Comparison of ENCODE assay signal across 30 mouse cellular contexts in the genomic region with DNA sequence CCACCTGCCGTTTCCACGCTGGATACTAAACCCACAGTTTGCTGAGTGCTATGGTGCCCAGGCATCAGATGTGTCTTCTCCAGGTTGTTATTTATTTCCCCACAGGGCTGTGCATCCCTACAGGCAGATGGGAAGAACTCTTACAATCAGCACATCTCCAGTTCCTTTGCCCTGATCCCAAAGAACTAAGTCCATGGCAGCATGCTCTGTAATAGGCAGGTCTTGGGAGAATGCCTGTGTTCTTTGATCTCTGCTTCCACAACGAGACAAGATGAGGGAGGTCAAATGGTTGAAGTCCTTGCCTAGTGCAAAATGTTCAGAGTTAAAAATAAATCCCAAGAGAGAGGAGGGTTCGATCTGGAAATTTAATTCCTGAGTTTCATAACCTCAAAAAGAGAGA. TPM values are rescaled to one million over a fixed set of nuclear protein-coding genes. Genes with fewer than 3 reads are reported as not detected.
DNase-seq lines count a peak whose midpoint lies in the region; ATAC-seq and TF ChIP-seq lines count a peak whose summit lies in the region.
"Had no signal": no experiment of that assay in that cellular context is flagged by ENCODE, and none has a peak within 500 bp of the region (broad histone marks: within the 10 kb centered on the region; RNA-seq: fewer than 3 reads in every experiment).

No protein-coding gene starts in this region.

- H3K4me1 ChIP-seq in kidney, embryonic 15.5 days: no peaks in the 10 kb centered on the region
- no peaks in the 10 kb centered on the region for H3K4me1 ChIP-seq in kidney, postnatal 0 days (replicated peaks; ENCODE audit: insufficient read depth, low read length)
- peaks cover 8% of the 10 kb centered on the region; the same call in 1 of the 2 replicates for H3K4me1 ChIP-seq in small intestine, adult 2 months (ENCODE audit: control insufficient read depth, insufficient read depth, insufficient read length, low read length)
- H3K4me1 ChIP-seq: embryonic facial prominence, embryonic 12.5 days; limb, embryonic 15.5 days; megakaryocyte, embryonic 14.5 days; midbrain, embryonic 12.5 days; neural tube, embryonic 13.5 days had no signal

- no peak for TF ChIP-seq POLR2A in small intestine, adult 2 months (IDR thresholded peaks at IDR 0.05; ENCODE audit: low read depth, low read length)

- H3K9ac ChIP-seq in kidney, embryonic 15.5 days: no peak overlapping the region
- H3K9ac ChIP-seq in kidney, postnatal 0 days (ENCODE audit: low read depth, low read length): no peak overlapping the region
- H3K9ac ChIP-seq: embryonic facial prominence, embryonic 12.5 days; hindbrain, embryonic 14.5 days; limb, embryonic 15.5 days; midbrain, embryonic 12.5 days; neural tube, embryonic 13.5 days had no signal

- no peak overlapping the region for H3K27ac ChIP-seq in kidney, embryonic 15.5 days
- no peak overlapping the region for H3K27ac ChIP-seq in kidney, postnatal 0 days
- peak overlapping the region; percentile 49; the same call in 1 of the 2 replicates for H3K27ac ChIP-seq in small intestine, adult 2 months (ENCODE audit: insufficient read depth, low read depth, low read length)
- H3K27ac ChIP-seq: embryonic facial prominence, embryonic 12.5 days; hindbrain, embryonic 14.5 days; limb, embryonic 10.5 days; limb, embryonic 15.5 days; midbrain, embryonic 12.5 days; neural tube, embryonic 13.5 days had no signal

- no peak overlapping the region for H3K4me2 ChIP-seq in kidney, embryonic 15.5 days
- H3K4me2 ChIP-seq in kidney, postnatal 0 days (ENCODE audit: low read length): no peak overlapping the region
- H3K4me2 ChIP-seq: embryonic facial prominence, embryonic 12.5 days; heart, embryonic 11.5 days; hindbrain, embryonic 14.5 days; limb, embryonic 15.5 days; midbrain, embryonic 12.5 days; neural tube, embryonic 13.5 days had no signal

- no peak for TF ChIP-seq CTCF in kidney, postnatal 0 days (IDR thresholded peaks at IDR 0.05; ENCODE audit: low read depth)
- no peak for TF ChIP-seq CTCF in small intestine, adult 2 months (IDR thresholded peaks at IDR 0.05; ENCODE audit: extremely low read depth, insufficient read length, insufficient replicate concordance, low read depth, low read length)

- no peaks in the 10 kb centered on the region for H3K9me3 ChIP-seq in kidney, embryonic 15.5 days (replicated peaks)
- no peaks in the 10 kb centered on the region for H3K9me3 ChIP-seq in kidney, postnatal 0 days (replicated peaks; ENCODE audit: low read length)
- H3K9me3 ChIP-seq: embryonic facial prominence, embryonic 12.5 days; limb, embryonic 10.5 days; limb, embryonic 15.5 days; megakaryocyte, embryonic 14.5 days; midbrain, embryonic 12.5 days; neural tube, embryonic 13.5 days had no signal

- peak; percentile 42 for DNase-seq in kidney, adult 18-20 months
- DNase-seq in kidney, adult 9 months: peak; percentile 91
- DNase-seq in kidney, postnatal 0 days (ENCODE audit: low spot score): no peak
- DNase-seq: B cell, adult 2 months; cerebellum, adult 9-11 months; embryo, embryonic 11 days; gastrocnemius, postnatal 14 days; lung, postnatal 36 days; right cerebral cortex, postnatal 4 days; thymus, adult 2 months; thymus, postnatal 36 days had no signal

- no peak overlapping the region for H3K4me3 ChIP-seq in kidney, embryonic 15.5 days (replicated peaks)
- H3K4me3 ChIP-seq in kidney, postnatal 0 days (replicated peaks; ENCODE audit: low read depth, low read length): no peak overlapping the region
- H3K4me3 ChIP-seq in small intestine, adult 2 months (ENCODE audit: low read depth, low read length): no peak overlapping the region
- H3K4me3 ChIP-seq: embryonic facial prominence, embryonic 12.5 days; limb, embryonic 10.5 days; limb, embryonic 15.5 days; megakaryocyte, embryonic 14.5 days; midbrain, embryonic 12.5 days; myocyte; neural tube, embryonic 13.5 days had no signal

- H3K27me3 ChIP-seq in kidney, embryonic 15.5 days: no peaks in the 10 kb centered on the region
- no peaks in the 10 kb centered on the region for H3K27me3 ChIP-seq in kidney, postnatal 0 days (ENCODE audit: insufficient read depth, low read length)
- H3K27me3 ChIP-seq in small intestine, adult 2 months (ENCODE audit: control insufficient read depth, insufficient read depth, low read length): no peaks in the 10 kb centered on the region
- H3K27me3 ChIP-seq: embryonic facial prominence, embryonic 12.5 days; limb, embryonic 15.5 days; megakaryocyte, embryonic 14.5 days; midbrain, embryonic 12.5 days; neural tube, embryonic 13.5 days had no signal

- no peak for ATAC-seq in kidney, embryonic 15.5 days (replicated peaks; ENCODE audit: low FRiP score)
- peak; percentile 74 for ATAC-seq in kidney, postnatal 0 days (replicated peaks; ENCODE audit: low FRiP score, low read depth)
- ATAC-seq in megakaryocyte, adult 5-6 weeks (ENCODE audit: poor library complexity, severe bottlenecking): no peak
- ATAC-seq: forebrain, embryonic 14.5 days had no signal

- H3K36me3 ChIP-seq in kidney, embryonic 15.5 days: no peaks in the 10 kb centered on the region
- H3K36me3 ChIP-seq in kidney, postnatal 0 days (ENCODE audit: insufficient read depth, low read length): no peaks in the 10 kb centered on the region
- no peaks in the 10 kb centered on the region for H3K36me3 ChIP-seq in small intestine, adult 2 months (ENCODE audit: control insufficient read depth, insufficient read depth, low read length)
- H3K36me3 ChIP-seq: embryonic facial prominence, embryonic 12.5 days; limb, embryonic 10.5 days; limb, embryonic 15.5 days; midbrain, embryonic 12.5 days; neural tube, embryonic 13.5 days had no signal

- 59% methylated on average over 4 of the region's 4 CpGs for WGBS in kidney, embryonic 15.5 days
- WGBS in kidney, postnatal 0 days: 51% methylated on average over 4 of the region's 4 CpGs
- WGBS in small intestine, adult 2 months: 53% methylated on average over 4 of the region's 4 CpGs

RNA-seq across cellular contexts. Expression of gene Bhmt, which starts 1.9 kb away (rescaled TPM):
- polyA plus RNA-seq in kidney, embryonic 15.5 days (2015; fragmentation: Nextera tagmentation; extraction: Ambion mirVana): 0.86 and 1.0 TPM in 2 replicates
- 0.43 and 0.59 TPM in 2 replicates for polyA plus RNA-seq in kidney, postnatal 0 days (2015; fragmentation: Nextera tagmentation; extraction: Ambion mirVana)
- 0.08 TPM in 1 of 2 replicates, not detected in the other for polyA plus RNA-seq in small intestine, adult 2 months (2012; rRNA removed)
- not detected in 2 replicates for total RNA-seq in megakaryocyte, adult 5-6 weeks (2015)
- not detected in 2 replicates for total RNA-seq in megakaryocyte, adult 5-6 weeks (2017)
- total RNA-seq: granulocyte monocyte progenitor cell, adult 5-6 weeks; hematopoietic stem cell, adult 5-6 weeks; left cerebral cortex, postnatal 10 days had no signal
- polyA plus RNA-seq: embryonic facial prominence, embryonic 12.5 days; limb, embryonic 10.5 days; midbrain, postnatal 0 days; myocyte; neural tube, embryonic 13.5 days had no signal

RNA-seq across cellular contexts. Expression of gene Bhmt2, which starts 34.5 kb away (rescaled TPM):
- 4.8 and 4.9 TPM in 2 replicates for polyA plus RNA-seq in kidney, embryonic 15.5 days (2015; fragmentation: Nextera tagmentation; extraction: Ambion mirVana)
- 23.0 and 24.3 TPM in 2 replicates for polyA plus RNA-seq in kidney, postnatal 0 days (2015; fragmentation: Nextera tagmentation; extraction: Ambion mirVana)
- polyA plus RNA-seq in small intestine, adult 2 months (2012; rRNA removed): 0.19 TPM in 1 of 2 replicates, not detected in the other
- not detected in 2 replicates for total RNA-seq in megakaryocyte, adult 5-6 weeks (2015)
- not detected in 2 replicates for total RNA-seq in megakaryocyte, adult 5-6 weeks (2017)
- total RNA-seq: gastrocnemius, postnatal 14 days; granulocyte monocyte progenitor cell, adult 5-6 weeks; hematopoietic stem cell, adult 5-6 weeks; midbrain, postnatal 0 days had no signal
- polyA plus RNA-seq: embryonic facial prominence, embryonic 12.5 days; forebrain, embryonic 14.5 days; heart, postnatal 0 days; hindbrain, embryonic 14.5 days; limb, embryonic 10.5 days; limb, embryonic 15.5 days; midbrain, embryonic 12.5 days; midbrain, postnatal 0 days; myocyte; thymus, adult 2 months had no signal

RNA-seq across cellular contexts. Expression of gene Dmgdh, which starts 34.6 kb away (rescaled TPM):
- polyA plus RNA-seq in kidney, embryonic 15.5 days (2015; fragmentation: Nextera tagmentation; extraction: Ambion mirVana): 1.6 and 2.0 TPM in 2 replicates
- polyA plus RNA-seq in kidney, postnatal 0 days (2015; fragmentation: Nextera tagmentation; extraction: Ambion mirVana): 5.9 and 6.7 TPM in 2 replicates
- polyA plus RNA-seq in small intestine, adult 2 months (2012; rRNA removed): 0.04 TPM in 1 of 2 replicates, not detected in the other
- not detected in 2 replicates for total RNA-seq in megakaryocyte, adult 5-6 weeks (2015)
- not detected in 2 replicates for total RNA-seq in megakaryocyte, adult 5-6 weeks (2017)
- total RNA-seq: gastrocnemius, postnatal 14 days; granulocyte monocyte progenitor cell, adult 5-6 weeks; hematopoietic stem cell, adult 5-6 weeks; midbrain, postnatal 0 days had no signal
- polyA plus RNA-seq: heart, postnatal 0 days; limb, embryonic 10.5 days; lung, embryonic 16.5 days; midbrain, embryonic 12.5 days; myocyte; neural tube, embryonic 13.5 days had no signal
